Mouse (Mus musculus): Measurements from ENCODE around the gene Atp12a.

DNA sequence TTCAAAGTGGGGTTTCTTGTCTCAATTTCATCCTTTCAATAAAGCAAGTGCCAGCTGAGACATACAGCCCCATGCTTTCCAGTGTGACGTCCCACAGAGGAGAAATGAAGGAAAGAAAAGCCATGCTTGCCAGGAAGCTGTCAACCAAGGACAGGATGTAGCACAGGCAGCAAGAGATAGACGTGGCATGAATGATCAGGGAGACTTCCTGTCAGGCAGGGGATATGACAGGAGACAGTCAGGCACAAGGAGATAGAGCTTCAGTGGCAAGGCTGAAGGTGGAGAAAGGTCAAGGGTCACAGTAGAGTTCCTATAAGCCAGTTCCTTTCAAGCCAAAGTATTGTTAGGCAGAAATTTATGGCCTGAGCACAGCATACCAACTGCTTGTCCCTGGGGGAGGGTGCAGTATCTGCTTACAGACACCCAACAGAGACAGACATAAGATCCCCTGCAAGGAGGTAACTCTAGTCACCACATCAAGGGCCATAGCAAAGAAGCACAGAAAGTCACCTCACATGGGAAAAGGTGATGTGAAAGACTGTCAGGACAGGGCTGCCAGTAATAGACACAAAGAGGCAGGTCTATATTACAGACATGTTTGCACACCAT is 28.9 kb downstream of the Atp12a start:
- no peak for TF ChIP-seq CTCF (IDR thresholded peaks at IDR 0.05; ENCODE audit: low read depth, low read length)
- no peak for TF ChIP-seq POLR2A (IDR thresholded peaks at IDR 0.05; ENCODE audit: extremely low read depth, insufficient read depth, low read length)

Data from liver, adult 2 months (tissue).